Mouse (Mus musculus) lung, embryonic 15.5 days (tissue): Measurements from ENCODE around the gene Prss29. TPM values are rescaled to one million over a fixed set of nuclear protein-coding genes. Genes with fewer than 3 reads are reported as not detected.

Experiments
- ATAC-seq: fragments of 200-750 bp; cut with Nextera tagmentation; 2 replicates; pipeline ENCODE4 v1.8.0; 2017; ENCODE audit warnings: moderate number of reproducible peaks, borderline replicate concordance; ENCODE audit not compliant: low FRiP score, low TSS enrichment; ENCODE audit errors: extremely low read depth
- H3K27ac ChIP-seq: fragments of 300-500 bp; sonication (generic); 2 replicates; pipeline ENCODE4 v1.5.1; 2015; ENCODE audit warnings: moderate library complexity, mild to moderate bottlenecking, inconsistent platforms
- H3K27me3 ChIP-seq: fragments of 300-500 bp; sonication (generic); 2 replicates; pipeline ENCODE4 v1.6.1; 2015; ENCODE audit warnings: inconsistent platforms
- H3K36me3 ChIP-seq: fragments of 300-500 bp; sonication (generic); 2 replicates; pipeline ENCODE4 v1.6.1; 2015; ENCODE audit warnings: inconsistent platforms
- H3K4me1 ChIP-seq: fragments of 300-500 bp; sonication (generic); 2 replicates; pipeline ENCODE4 v1.6.1; 2015; ENCODE audit warnings: inconsistent platforms
- H3K4me2 ChIP-seq: fragments of 300-500 bp; sonication (generic); 2 replicates; pipeline ENCODE4 v1.6.1; 2015; ENCODE audit warnings: inconsistent platforms, mild to moderate bottlenecking, moderate library complexity
- H3K4me3 ChIP-seq: fragments of 300-500 bp; sonication (generic); 2 replicates; pipeline ENCODE4 v1.5.1; 2015; ENCODE audit warnings: mild to moderate bottlenecking, inconsistent platforms
- H3K9ac ChIP-seq: fragments of 300-500 bp; sonication (generic); 2 replicates; pipeline ENCODE4 v1.6.1; 2015; ENCODE audit warnings: inconsistent platforms
- H3K9me3 ChIP-seq: fragments of 300-500 bp; sonication (generic); 2 replicates; pipeline ENCODE4 v1.6.1; 2016; ENCODE audit warnings: inconsistent platforms
- WGBS: fragments of 180-500 bp; shearing (Covaris S2); methylation state at CpG from one replicate; pipeline ENCODE4 v1.1.7; 2015; 5-methylcytosine and 5-hydroxymethylcytosine counted together
- polyA plus RNA-seq: library from polyadenylated mRNA; unstranded; fragments of >200 nt; fragmentation: Nextera tagmentation; extraction: Ambion mirVana; gene quantifications from 2 replicates; pipeline ENCODE4 v1.2.1, GENCODE M21; 2015

Gene Prss29
- polyA plus RNA-seq, 1 experiment from 2014 or later = not detected

- Histone ChIP-seq H3K9me3 (no peaks in the 10 kb centered on the region), H3K4me2 (no peak overlapping the region), H3K36me3 (no peaks in the 10 kb centered on the region), H3K27me3 (no peaks in the 10 kb centered on the region), H3K4me1 (no peaks in the 10 kb centered on the region), H3K27ac (no peak overlapping the region), H3K9ac (no peak overlapping the region), H3K4me3 (no peak overlapping the region)
- WGBS = 0% methylated on average over 1 of the region's 1 CpGs
- no peak for ATAC-seq
Measured at GRCm38 (mm10) chr17:25363726-25364125, 45.3 kb downstream of the Prss29 start.

GRCm38 (mm10) chr17:25366005-25366404 is 47.6 kb downstream of the Prss29 start, which contains the start of gene Tpsb2:
TSS of gene Tpsb2 (plus strand) at chr17:25366305.
- Histone ChIP-seq H3K4me2 (no peak within 1 kb of the TSS), H3K36me3 (no peaks in the 10 kb centered on the region), H3K4me3 (no peak within 1 kb of the TSS), H3K9ac (no peak within 1 kb of the TSS), H3K27ac (no peak within 1 kb of the TSS), H3K9me3 (no peaks in the 10 kb centered on the region), H3K4me1 (no peaks in the 10 kb centered on the region), H3K27me3 (no peaks in the 10 kb centered on the region)
- ATAC-seq = no peak
- 66% methylated on average over 2 of the region's 2 CpGs for WGBS

- H3K27ac ChIP-seq = no peak within 1 kb of the TSS
- H3K4me1 ChIP-seq = 0 out of 2 replicates have a peak, but pooled peaks cover 3% of the 10 kb centered on the region
- no peak within 1 kb of the TSS for H3K4me2 ChIP-seq
- no peaks in the 10 kb centered on the region for H3K27me3 ChIP-seq
- no peaks in the 10 kb centered on the region for H3K9me3 ChIP-seq
- H3K36me3 ChIP-seq = no peaks in the 10 kb centered on the region
- ATAC-seq = no peak
- H3K4me3 ChIP-seq = no peak within 1 kb of the TSS
- no peak within 1 kb of the TSS for H3K9ac ChIP-seq
- WGBS = 62% methylated on average over 3 of the region's 3 CpGs
Measured at GRCm38 (mm10) chr17:25368973-25369372, 50.5 kb downstream of the Prss29 start, which contains the start of gene Tpsg1. TSS of gene Tpsg1 (plus strand) at chr17:25369273.

Other genes with a start within 250 kb of the Prss29 start
- gene Tmem204, start 235.1 kb upstream of the Prss29 start, polyA plus RNA-seq = 88.2 and 93.2 TPM in 2 replicates
- gene Telo2, start 202.7 kb upstream of the Prss29 start, polyA plus RNA-seq = 42.2 and 46.3 TPM in 2 replicates
- 0.14 TPM in 1 of 2 replicates, not detected in the other for gene Ptx4, start 197.9 kb upstream of the Prss29 start, polyA plus RNA-seq
- 21.4 and 22.4 TPM in 2 replicates for gene Clcn7, start 185.3 kb upstream of the Prss29 start, polyA plus RNA-seq
- 0.44 and 0.50 TPM in 2 replicates for gene Ccdc154, start 156.2 kb upstream of the Prss29 start, polyA plus RNA-seq
- gene Gm38655, start 143.2 kb upstream of the Prss29 start, polyA plus RNA-seq = 9.0 and 10.3 TPM in 2 replicates
- gene BC003965, start 134.1 kb upstream of the Prss29 start, polyA plus RNA-seq = 32.1 and 33.0 TPM in 2 replicates
- 8.6 and 8.8 TPM in 2 replicates for gene Unkl, start 130.3 kb upstream of the Prss29 start, polyA plus RNA-seq
- 43.3 and 47.2 TPM in 2 replicates for gene Gnptg, start 78.5 kb upstream of the Prss29 start, polyA plus RNA-seq
- gene Tsr3, start 78.5 kb upstream of the Prss29 start, polyA plus RNA-seq = 45.9 and 46.4 TPM in 2 replicates
- gene Baiap3, start 62.3 kb upstream of the Prss29 start, polyA plus RNA-seq = 0.91 and 1.2 TPM in 2 replicates
- 698 TPM in 2 replicates for gene Ube2i, start 44.0 kb upstream of the Prss29 start, polyA plus RNA-seq
- gene Prss34, start 20.3 kb upstream of the Prss29 start, polyA plus RNA-seq = 0.80 and 1.3 TPM in 2 replicates
- not detected in 2 replicates for gene Prss28, start 10.0 kb upstream of the Prss29 start, polyA plus RNA-seq
- 0.19 and 0.24 TPM in 2 replicates for gene Tpsab1, start 26.9 kb downstream of the Prss29 start, polyA plus RNA-seq
- gene Tpsb2, start 47.7 kb downstream of the Prss29 start, polyA plus RNA-seq = 3.6 and 5.7 TPM in 2 replicates
- gene Tpsg1, start 50.6 kb downstream of the Prss29 start, polyA plus RNA-seq = 0.46 and 0.76 TPM in 2 replicates
- 2.5 and 2.6 TPM in 2 replicates for gene Cacna1h, start 115.1 kb downstream of the Prss29 start, polyA plus RNA-seq
- 2.6 and 3.0 TPM in 2 replicates for gene Tekt4, start 136.0 kb downstream of the Prss29 start, polyA plus RNA-seq
- gene Sstr5, start 178.6 kb downstream of the Prss29 start, polyA plus RNA-seq = 0.06 and 0.09 TPM in 2 replicates